Mouse (Mus musculus) cerebellum, postnatal 25 days (tissue): ENCODE data around the gene Nob1.

Source experiments
- DNase-seq, 2 experiments: peaks; one replicate each; pipeline ENCODE4 v3.0.0; 2021; ENCODE audit warnings: mixed read lengths in 2 of 2

The Nob1 gene

DNA sequence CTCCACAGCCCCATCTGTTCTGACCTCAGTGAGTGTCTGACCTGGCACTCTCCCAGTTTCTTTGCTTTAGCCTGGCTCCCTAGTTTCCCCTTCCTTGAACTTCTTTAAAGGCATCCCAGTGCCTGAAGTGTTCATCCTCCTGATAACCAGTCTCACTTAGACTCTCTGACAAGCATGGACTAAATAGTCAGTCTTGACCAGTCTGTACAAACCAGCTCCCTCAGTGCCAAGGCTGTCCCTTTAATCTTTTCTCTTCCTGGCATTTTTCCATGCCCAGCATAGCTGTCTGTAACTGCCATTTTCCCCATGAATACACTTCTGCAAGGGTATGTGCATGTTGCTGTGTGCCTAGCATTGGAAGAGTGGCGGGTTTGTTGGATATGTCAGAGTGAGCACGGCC, 39.8 kb downstream of the Nob1 start:
- DNase-seq = no peak

DNA sequence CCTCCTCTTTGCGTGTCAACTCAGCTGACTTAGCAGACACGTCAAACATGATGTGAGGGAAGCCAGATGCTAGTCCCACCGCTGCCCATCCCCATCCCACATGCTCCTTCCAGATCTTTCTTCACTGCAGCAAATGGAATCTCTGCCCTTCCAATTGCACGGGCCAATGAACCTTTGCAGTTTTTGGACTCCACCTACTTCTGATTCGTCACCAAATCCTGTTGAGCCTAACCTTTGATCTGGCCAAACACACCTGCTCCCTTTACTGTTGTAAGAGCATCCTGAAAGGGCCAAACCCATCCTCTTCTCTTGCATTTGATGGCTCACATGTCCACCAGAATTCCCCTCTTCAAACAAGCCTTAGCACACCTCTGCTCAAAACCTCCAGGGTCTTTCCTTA, 40.2 kb downstream of the Nob1 start:
- DNase-seq = no peak

DNA sequence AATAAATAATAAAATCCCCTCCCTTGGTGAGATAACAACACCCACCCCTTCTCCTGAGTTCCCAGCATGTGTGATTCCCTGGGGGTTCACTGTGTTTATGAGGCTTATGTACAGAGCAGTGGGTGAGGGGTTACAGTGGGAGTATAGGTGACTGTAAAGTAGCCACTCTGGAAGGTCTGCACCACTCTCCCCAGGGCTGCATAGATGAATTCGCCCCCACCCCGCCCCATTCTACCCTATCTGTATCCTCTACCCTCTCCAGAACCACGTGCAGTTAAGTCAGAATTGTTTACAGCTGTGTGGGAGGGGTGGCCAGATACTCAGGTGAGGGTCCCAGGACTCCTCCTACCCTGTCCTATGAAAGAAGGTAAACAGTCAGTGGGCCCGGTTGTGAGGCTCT, 42.0 kb downstream of the Nob1 start:
- no peak for DNase-seq

DNA sequence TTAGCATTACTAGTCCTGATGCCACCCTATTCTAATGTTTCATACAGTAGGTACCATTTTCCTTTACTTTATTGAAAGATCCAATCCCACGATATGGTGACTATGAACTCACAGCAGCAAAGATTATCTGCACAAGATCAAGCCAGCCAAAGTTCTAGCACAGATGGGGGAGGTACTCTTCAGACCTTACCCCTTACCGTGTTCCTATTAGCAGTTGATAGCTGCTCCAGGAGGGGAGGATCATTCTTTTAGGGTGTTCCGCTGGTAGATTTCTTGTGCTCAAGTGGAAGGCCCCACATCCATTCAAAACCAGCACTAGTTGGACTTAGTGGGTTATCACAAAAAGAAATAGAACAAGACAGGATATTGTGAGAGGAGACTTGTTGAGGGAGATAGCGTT, 43.2 kb downstream of the Nob1 start:
- DNase-seq = no peak

DNA sequence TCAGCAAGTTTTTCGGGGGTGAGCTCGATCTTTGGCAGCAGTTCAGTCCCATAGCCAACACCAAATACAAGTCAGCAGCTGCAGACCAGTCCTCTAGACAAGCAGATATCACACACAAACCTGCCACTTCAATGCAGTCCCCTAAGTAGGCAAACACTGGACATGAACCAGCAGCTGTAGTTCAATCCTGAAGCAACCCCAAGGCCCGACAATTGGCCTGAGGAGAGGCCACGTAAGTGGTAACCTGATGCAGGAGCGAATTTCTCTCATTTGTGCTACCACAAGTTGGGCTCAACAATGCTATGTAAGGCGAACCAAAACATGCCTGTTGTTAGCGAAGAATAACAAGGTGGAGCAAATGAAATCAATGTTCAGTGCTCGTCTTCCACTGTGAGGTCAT, 44.1 kb downstream of the Nob1 start:
- no peak for DNase-seq

DNA sequence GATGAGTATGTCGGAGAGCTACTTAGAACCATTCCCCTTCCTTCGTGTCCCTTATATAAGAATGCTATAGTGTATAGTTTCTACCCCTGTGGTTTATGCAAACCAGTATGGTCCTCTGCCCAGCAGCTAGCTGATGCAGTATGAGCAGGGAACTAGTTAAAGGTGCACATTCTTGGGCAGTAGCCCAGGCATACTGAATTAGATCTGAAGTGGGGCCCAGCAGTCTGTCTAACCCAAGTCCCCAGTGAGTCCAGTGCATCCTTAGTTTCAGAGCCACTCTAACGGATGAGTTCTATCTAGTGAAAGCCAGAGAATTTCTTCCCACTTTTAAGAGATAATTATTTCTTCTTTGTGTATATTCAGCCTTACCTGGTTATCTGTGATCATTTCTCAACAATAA, 47.5 kb downstream of the Nob1 start:
- DNase-seq = no peak

DNA sequence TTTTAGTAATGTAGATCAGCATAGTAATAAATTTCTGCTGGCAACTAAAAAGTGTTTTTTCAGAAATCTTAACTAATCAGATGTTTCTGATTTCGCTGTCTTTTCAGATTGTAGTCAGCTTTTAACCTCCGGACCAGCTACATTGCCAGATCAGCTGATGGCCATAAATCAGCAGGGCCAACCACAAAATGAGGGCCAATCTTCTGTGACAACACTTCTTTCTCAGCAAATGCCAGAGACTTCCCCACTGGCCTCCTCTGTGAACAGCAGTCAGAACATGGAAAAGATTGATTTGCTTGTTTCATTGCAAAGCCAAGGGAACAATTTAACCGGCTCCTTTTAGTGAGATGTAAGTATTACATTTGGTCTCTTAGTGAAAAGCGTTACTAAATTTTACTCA, 54.5 kb downstream of the Nob1 start:
- DNase-seq = no peak
